Mouse (Mus musculus) olfactory bulb, adult 2 months (tissue): ENCODE measurements at regions not wholly inside any gene's neighbourhood (a gene's known extent, or its start where the extent isn't known, plus 50 kb on each side); places are given as distances from the start of the nearest gene placed in this dataset.

Experiments
- CTCF ChIP-seq: fragments of 200-500 bp; IDR thresholded peaks from 2 replicates; pipeline ENCODE4 v1.5.1; 2012; ENCODE audit warnings: low read depth, mild to moderate bottlenecking, low read length, moderate library complexity; ENCODE audit not compliant: insufficient read depth
- POLR2A ChIP-seq: fragments of 200-500 bp; IDR thresholded peaks from 2 replicates; pipeline ENCODE4 v1.6.1; 2012; ENCODE audit warnings: mild to moderate bottlenecking, low read depth, low read length, moderate library complexity; ENCODE audit not compliant: insufficient read depth

GRCm38 (mm10) chr9:120796111-120796880 lies 132.7 kb upstream of the Ctnnb1 start:
- TF ChIP-seq CTCF (no peak), POLR2A (no peak)
